Mouse (Mus musculus) adrenal gland, postnatal 25 days (tissue): Measurements from ENCODE around the gene Gdf11. TPM values are rescaled to one million over a fixed set of nuclear protein-coding genes. Genes with fewer than 3 reads are reported as not detected.

Source experiments
- DNase-seq: peaks from one replicate; pipeline ENCODE4 v3.0.0; 2021; ENCODE audit warnings: mixed read lengths
- total RNA-seq: library from RNA; stranded (reverse); gene quantifications from 2 replicates; pipeline ENCODE4 v1.2.3, GENCODE M21; 2021

The Gdf11 gene
- total RNA-seq, 1 experiment from 2014 or later: 1.5 TPM

- DNase-seq: no peak
Observed at GRCm38 (mm10) chr10:128892246-128892645, 728 bp upstream of the Gdf11 start.

- no peak for DNase-seq
Observed at GRCm38 (mm10) chr10:128890383-128891295, 879 bp downstream of the Gdf11 start.

GRCm38 (mm10) chr10:128889846-128890245 lies 1.7 kb downstream of the Gdf11 start:
- no peak for DNase-seq

- DNase-seq: no peak
Observed at GRCm38 (mm10) chr10:128888941-128889827, 2.3 kb downstream of the Gdf11 start.

DNA sequence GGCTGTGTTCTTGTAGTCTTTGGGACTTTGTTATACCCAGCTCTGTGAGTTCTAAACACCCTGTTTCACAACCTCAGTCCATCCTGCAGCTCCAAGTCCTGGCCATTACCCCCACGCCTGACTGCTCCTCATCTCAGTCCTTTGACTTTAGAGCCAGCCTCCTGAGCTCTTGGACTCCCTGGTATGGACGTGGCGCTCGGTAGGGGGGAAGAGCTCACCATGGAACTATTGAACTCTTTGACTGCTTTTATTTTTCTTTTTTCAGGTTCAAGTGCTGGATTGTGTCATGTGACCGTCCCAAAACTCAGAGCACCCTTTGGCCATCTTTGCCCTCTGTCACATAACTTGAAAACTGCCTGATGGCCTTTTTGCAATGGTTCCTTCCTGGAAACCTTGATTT lies 9.5 kb downstream of the Gdf11 start:
- no peak for DNase-seq

GRCm38 (mm10) chr10:128878811-128879210 lies 12.7 kb downstream of the Gdf11 start:
- no peak for DNase-seq

GRCm38 (mm10) chr10:128878291-128878690 lies 13.2 kb downstream of the Gdf11 start:
- DNase-seq: no peak

GRCm38 (mm10) chr10:128870341-128870740 lies 21.2 kb downstream of the Gdf11 start:
- DNase-seq: no peak

DNA sequence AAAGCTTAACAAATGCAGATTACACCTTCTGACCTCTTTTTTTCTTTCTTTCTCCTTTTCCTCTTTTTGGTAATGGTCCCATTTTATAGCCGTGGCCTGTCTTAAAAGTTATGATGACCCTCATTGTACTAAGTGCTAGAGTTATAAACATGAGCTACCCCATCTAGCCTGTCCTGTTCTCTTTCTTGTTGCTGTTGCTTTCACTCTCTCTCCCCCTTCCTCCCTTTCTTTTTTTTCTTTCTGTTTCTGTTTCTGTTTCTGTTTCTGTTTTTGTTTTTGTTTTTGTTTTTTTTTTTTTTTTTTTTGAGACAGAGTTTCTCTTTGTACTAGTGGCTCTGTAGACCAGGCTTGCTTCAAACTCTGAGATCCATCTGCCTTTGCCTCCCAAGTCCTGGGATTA lies 25.0 kb downstream of the Gdf11 start:
- no peak for DNase-seq

GRCm38 (mm10) chr10:128866042-128866441 lies 25.5 kb downstream of the Gdf11 start:
- no peak for DNase-seq

DNA sequence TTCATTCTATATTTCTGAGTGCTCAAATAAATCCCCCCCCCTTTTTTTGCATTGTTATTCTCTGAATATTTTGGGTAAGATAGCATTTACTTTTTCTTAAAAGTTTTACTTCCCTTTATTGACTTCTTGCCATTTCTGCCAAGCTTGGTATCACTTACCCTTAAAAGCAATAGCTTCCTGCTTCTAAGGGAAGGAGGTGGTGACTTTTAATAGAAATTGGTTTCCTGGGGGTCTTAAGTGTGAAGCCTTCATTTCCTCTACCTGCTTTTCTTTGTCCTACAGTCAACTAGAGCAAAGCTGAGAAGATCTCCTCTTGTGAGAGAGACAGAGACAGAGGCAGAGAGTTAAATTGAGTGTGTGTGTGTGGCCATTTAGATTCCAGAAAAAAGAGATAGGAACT lies 30.3 kb downstream of the Gdf11 start:
- DNase-seq: no peak

DNA sequence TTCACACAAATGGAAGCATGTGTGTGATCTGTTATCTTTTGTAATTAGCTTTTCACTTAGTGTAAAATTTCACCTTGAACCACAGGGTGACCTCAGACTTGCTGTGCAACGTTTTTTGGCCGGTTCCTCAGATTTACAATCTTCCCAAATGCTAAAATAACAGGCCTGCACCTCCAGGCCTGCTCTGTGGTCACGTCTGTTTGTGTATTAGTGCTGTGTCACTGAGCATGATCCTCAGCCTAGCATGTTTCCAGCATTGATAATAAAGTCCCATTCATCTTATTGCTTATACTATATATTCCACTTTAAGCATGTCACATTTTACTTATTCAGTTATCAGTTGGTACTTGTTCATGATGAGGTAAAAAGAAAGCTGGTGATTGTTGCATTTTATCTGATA lies 41.2 kb downstream of the Gdf11 start:
- no peak for DNase-seq

GRCm38 (mm10) chr10:128848426-128848825 lies 43.1 kb downstream of the Gdf11 start:
- DNase-seq: no peak

DNA sequence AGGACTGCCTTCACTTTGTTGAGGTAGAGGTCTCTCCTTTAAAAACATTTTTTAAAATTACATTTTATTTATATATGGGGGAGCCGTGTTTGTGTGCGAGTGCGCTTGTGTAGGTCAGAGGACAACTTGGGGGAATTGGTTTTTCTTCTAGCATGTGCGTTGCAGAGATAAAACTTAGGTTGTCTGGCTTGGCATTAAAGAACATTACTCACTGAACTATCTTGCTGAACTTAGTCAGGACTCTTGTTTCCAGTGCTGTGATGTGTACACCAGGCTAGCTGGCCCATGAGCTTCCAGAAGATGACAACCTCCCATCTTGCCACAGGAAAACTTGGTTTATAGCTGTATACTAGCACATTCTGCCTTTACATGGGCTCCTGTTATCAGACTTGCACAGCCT lies 44.9 kb downstream of the Gdf11 start:
- no peak for DNase-seq

GRCm38 (mm10) chr10:128845516-128845915 lies 46.0 kb downstream of the Gdf11 start:
- DNase-seq: no peak

- no peak for DNase-seq
Observed at GRCm38 (mm10) chr10:128843260-128843659, 48.3 kb downstream of the Gdf11 start.

DNA sequence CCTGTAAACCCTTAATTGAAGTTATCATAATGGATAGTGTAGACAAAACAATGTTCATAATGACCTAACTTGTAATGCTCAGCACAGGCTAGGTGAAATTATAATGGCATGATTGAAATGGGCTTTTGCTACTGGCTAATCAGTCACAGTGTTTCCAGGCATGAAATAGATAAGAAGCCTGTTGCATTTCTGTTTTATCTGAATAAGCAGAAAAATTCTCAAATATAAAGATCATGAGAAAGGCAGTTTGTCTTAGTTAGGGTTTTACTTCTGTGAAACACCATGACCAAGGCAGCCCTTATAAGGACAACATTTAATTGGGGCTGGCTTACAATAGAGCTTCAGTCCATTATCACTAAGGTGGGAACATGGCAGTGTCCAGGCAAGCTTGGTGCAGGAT lies 50.9 kb downstream of the Gdf11 start:
- DNase-seq: no peak

- no peak for DNase-seq
Observed at GRCm38 (mm10) chr10:128839434-128839833, 52.1 kb downstream of the Gdf11 start.

DNA sequence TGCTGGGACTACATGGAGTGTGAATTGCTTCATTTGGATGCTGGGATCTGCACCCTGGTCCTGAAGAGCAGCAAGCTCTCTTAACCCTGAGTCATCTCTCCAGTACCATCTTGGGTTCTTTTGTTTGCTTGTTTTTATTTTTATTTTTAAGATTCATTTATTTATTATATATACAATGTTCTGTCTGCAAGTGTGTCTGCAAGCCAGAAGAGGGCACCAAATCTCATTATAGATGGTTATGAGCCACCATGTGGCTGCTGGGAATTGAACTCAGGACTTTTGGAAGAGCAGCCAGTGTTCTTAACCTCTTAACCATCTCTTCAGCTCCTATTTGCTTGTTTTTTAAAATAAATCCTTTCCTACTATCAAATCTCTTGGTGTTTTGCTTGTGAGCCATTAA lies 54.1 kb downstream of the Gdf11 start:
- DNase-seq: no peak
